Mouse (Mus musculus): ENCODE results near the gene Zfp658.

DNA sequence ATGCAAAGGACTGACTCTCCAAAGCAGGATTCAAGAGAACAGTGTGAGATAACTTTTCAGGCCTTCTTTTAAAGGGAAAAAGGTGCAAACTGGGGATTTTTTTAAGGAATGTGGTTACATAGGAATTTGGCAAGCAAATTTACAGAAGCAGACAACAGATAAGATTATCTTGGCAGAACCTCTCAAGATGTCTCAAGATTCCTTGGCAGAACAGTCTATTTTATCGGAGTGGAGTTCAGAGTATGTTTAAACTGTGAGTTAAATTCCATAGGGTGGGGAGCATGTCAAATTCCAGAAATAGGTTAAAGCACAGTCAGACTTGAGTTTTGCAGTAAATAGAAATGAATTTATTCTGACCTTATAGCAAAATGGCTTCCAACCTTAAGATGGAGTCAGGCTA is 5.2 kb upstream of the Zfp658 start:
- TF ChIP-seq RCOR1 (IDR thresholded peaks at IDR 0.05; ENCODE audit: low read depth, low read length), result no peak
- no peak for TF ChIP-seq CTCF (IDR thresholded peaks at IDR 0.05 in 2 of 3, conservative IDR thresholded peaks at IDR 0.05 in 1 of 3; ENCODE audit: control insufficient read depth in 1 of 3, insufficient read depth in 1 of 3, low read depth in 2 of 3, low read length in 3 of 3, poor library complexity in 1 of 3, severe bottlenecking in 1 of 3)
